Mouse (Mus musculus) heart, embryonic 16.5 days (tissue): Measurements from ENCODE around the gene Ube2q2. TPM values are rescaled to one million over a fixed set of nuclear protein-coding genes. Genes with fewer than 3 reads are reported as not detected.
"Not testable (repeated sequence)": the region's sequence is repeated elsewhere in the genome, so short reads cannot be mapped to it uniquely, and the experiment has no call there.

ENCODE experiments used
- ATAC-seq: fragments of 200-750 bp; cut with Nextera tagmentation; replicated peaks from 2 replicates; pipeline ENCODE4 v1.8.0; 2017; ENCODE audit warnings: moderate number of reproducible peaks; ENCODE audit not compliant: insufficient read depth, low FRiP score; ENCODE audit errors: extremely low read depth
- H3K27ac ChIP-seq: fragments of 300-500 bp; sonication (generic); 2 replicates; pipeline ENCODE4 v1.5.1; 2014; ENCODE audit warnings: mild to moderate bottlenecking, low read length, control low read depth, moderate library complexity
- H3K27me3 ChIP-seq: fragments of 300-500 bp; sonication (generic); 2 replicates; pipeline ENCODE4 v1.6.1; 2014; ENCODE audit warnings: low read length, mixed read lengths; ENCODE audit not compliant: control insufficient read depth, insufficient read depth
- H3K36me3 ChIP-seq: fragments of 300-500 bp; sonication (generic); 2 replicates; pipeline ENCODE4 v1.6.1; 2014; ENCODE audit not compliant: control insufficient read depth, insufficient read depth
- H3K4me1 ChIP-seq: fragments of 300-500 bp; sonication (generic); 2 replicates; pipeline ENCODE4 v1.6.1; 2014; ENCODE audit warnings: low read length, mixed read lengths; ENCODE audit not compliant: control insufficient read depth, insufficient read depth
- H3K4me2 ChIP-seq: fragments of 300-500 bp; sonication (generic); 2 replicates; pipeline ENCODE4 v1.6.1; 2014; ENCODE audit warnings: low read depth, mild to moderate bottlenecking, control low read depth, low read length
- H3K4me3 ChIP-seq: fragments of 300-500 bp; sonication (generic); 2 replicates; pipeline ENCODE4 v1.5.1; 2014; ENCODE audit warnings: mild to moderate bottlenecking, control low read depth, low read length
- H3K9ac ChIP-seq: fragments of 300-500 bp; sonication (generic); 2 replicates; pipeline ENCODE4 v1.6.1; 2014; ENCODE audit warnings: low read length, control low read depth
- H3K9me3 ChIP-seq: fragments of 300-500 bp; sonication (generic); replicated peaks from 2 replicates; pipeline ENCODE4 v1.6.1; 2016; ENCODE audit warnings: low read length; ENCODE audit not compliant: control insufficient read depth
- WGBS: fragments of 180-500 bp; shearing (Covaris S2); extraction: QIAGEN DNeasy Blood & Tissue Kit; methylation state at CpG from one replicate; pipeline ENCODE4 v1.1.7; 2014; 5-methylcytosine and 5-hydroxymethylcytosine counted together
- polyA plus RNA-seq: library from polyadenylated mRNA; unstranded; fragments of >200 nt; fragmentation: Nextera tagmentation; extraction: Ambion mirVana; gene quantifications from 2 replicates; pipeline ENCODE4 v1.2.1, GENCODE M21; 2015

Ube2q2 gene
- polyA plus RNA-seq, 1 experiment from 2014 or later, result 21.2 TPM

GRCm38 (mm10) chr9:55228149-55228548, 79.5 kb downstream of the Ube2q2 start:
- H3K36me3 ChIP-seq, result peaks cover 16% of the 10 kb centered on the region
- no peak overlapping the region for H3K9ac ChIP-seq
- ATAC-seq, result no peak
- WGBS, result 84% methylated on average over 4 of the region's 4 CpGs
- H3K27ac ChIP-seq, result no peak overlapping the region
- H3K4me3 ChIP-seq, result no peak overlapping the region
- H3K9me3 ChIP-seq, result no peaks in the 10 kb centered on the region
- H3K4me1 ChIP-seq, result no peaks in the 10 kb centered on the region
- no peak overlapping the region for H3K4me2 ChIP-seq
- no peaks in the 10 kb centered on the region for H3K27me3 ChIP-seq

GRCm38 (mm10) chr9:55229010-55229409, 80.4 kb downstream of the Ube2q2 start:
- 53% methylated on average over 10 of the region's 10 CpGs for WGBS

GRCm38 (mm10) chr9:55231544-55231943, 82.9 kb downstream of the Ube2q2 start:
- ATAC-seq, result no peak
- H3K9ac ChIP-seq, result no peak overlapping the region
- H3K4me3 ChIP-seq, result no peak overlapping the region
- H3K4me2 ChIP-seq, result no peak overlapping the region
- H3K4me1 ChIP-seq, result no peaks in the 10 kb centered on the region
- no peaks in the 10 kb centered on the region; the same call in 1 of the 2 replicates for H3K36me3 ChIP-seq
- H3K27ac ChIP-seq, result no peak overlapping the region
- no peaks in the 10 kb centered on the region for H3K9me3 ChIP-seq
- 59% methylated on average over 6 of the region's 6 CpGs for WGBS
- H3K27me3 ChIP-seq, result no peaks in the 10 kb centered on the region

More at GRCm38 (mm10) chr9:55229010-55229409, 80.4 kb downstream of the Ube2q2 start:
- no peak overlapping the region for H3K27ac ChIP-seq
- no peak overlapping the region for H3K9ac ChIP-seq
- no peaks in the 10 kb centered on the region for H3K27me3 ChIP-seq
- no peaks in the 10 kb centered on the region for H3K4me1 ChIP-seq
- no peak overlapping the region for H3K4me2 ChIP-seq
- no peaks in the 10 kb centered on the region for H3K9me3 ChIP-seq
- H3K36me3 ChIP-seq, result peaks cover 9% of the 10 kb centered on the region; the same call in 1 of the 2 replicates
- H3K4me3 ChIP-seq, result no peak overlapping the region
- no peak for ATAC-seq

- no peak overlapping the region for H3K27ac ChIP-seq
- H3K4me2 ChIP-seq, result no peak overlapping the region
- no peak overlapping the region for H3K4me3 ChIP-seq
- ATAC-seq, result no peak
- no peaks in the 10 kb centered on the region for H3K4me1 ChIP-seq
- H3K27me3 ChIP-seq, result no peaks in the 10 kb centered on the region
- WGBS, result 87% methylated on average over 5 of the region's 5 CpGs
- H3K36me3 ChIP-seq, result no peaks in the 10 kb centered on the region
- no peaks in the 10 kb centered on the region for H3K9me3 ChIP-seq
- no peak overlapping the region for H3K9ac ChIP-seq
Observed at GRCm38 (mm10) chr9:55232110-55232509, 83.5 kb downstream of the Ube2q2 start.

GRCm38 (mm10) chr9:55232586-55232985, 83.9 kb downstream of the Ube2q2 start:
- no peaks in the 10 kb centered on the region for H3K9me3 ChIP-seq
- H3K9ac ChIP-seq, result no peak overlapping the region
- 87% methylated on average over 7 of the region's 7 CpGs for WGBS
- no peak overlapping the region for H3K4me3 ChIP-seq
- H3K4me2 ChIP-seq, result no peak overlapping the region
- H3K27ac ChIP-seq, result no peak overlapping the region
- no peak for ATAC-seq
- H3K36me3 ChIP-seq, result no peaks in the 10 kb centered on the region
- H3K4me1 ChIP-seq, result no peaks in the 10 kb centered on the region
- H3K27me3 ChIP-seq, result no peaks in the 10 kb centered on the region

GRCm38 (mm10) chr9:55233076-55233475, 84.4 kb downstream of the Ube2q2 start:
- H3K9me3 ChIP-seq, H3K36me3 ChIP-seq, H3K27ac ChIP-seq, ATAC-seq, H3K4me3 ChIP-seq, H3K4me1 ChIP-seq, H3K27me3 ChIP-seq, H3K9ac ChIP-seq, H3K4me2 ChIP-seq: not testable (repeated sequence)
- WGBS, result 56% methylated on average over 11 of the region's 11 CpGs

- H3K4me3 ChIP-seq, result no peak overlapping the region
- H3K27ac ChIP-seq, result no peak overlapping the region
- H3K36me3 ChIP-seq, result no peaks in the 10 kb centered on the region
- H3K4me2 ChIP-seq, result no peak overlapping the region
- H3K9me3 ChIP-seq, result no peaks in the 10 kb centered on the region
- no peak for ATAC-seq
- H3K4me1 ChIP-seq, result no peaks in the 10 kb centered on the region
- H3K27me3 ChIP-seq, result no peaks in the 10 kb centered on the region; the same call in 1 of the 2 replicates
- H3K9ac ChIP-seq, result no peak overlapping the region
- 73% methylated on average over 13 of the region's 13 CpGs for WGBS
Observed at GRCm38 (mm10) chr9:55236235-55237165, 87.8 kb downstream of the Ube2q2 start.

GRCm38 (mm10) chr9:55240852-55241251, 92.2 kb downstream of the Ube2q2 start:
- no peak overlapping the region for H3K27ac ChIP-seq
- no peaks in the 10 kb centered on the region for H3K9me3 ChIP-seq
- H3K4me3 ChIP-seq, result no peak overlapping the region
- ATAC-seq, result no peak
- H3K36me3 ChIP-seq, result no peaks in the 10 kb centered on the region
- WGBS, result 68% methylated on average over 5 of the region's 5 CpGs
- H3K27me3 ChIP-seq, result no peaks in the 10 kb centered on the region; the same call in 1 of the 2 replicates
- no peaks in the 10 kb centered on the region for H3K4me1 ChIP-seq
- no peak overlapping the region for H3K9ac ChIP-seq
- no peak overlapping the region for H3K4me2 ChIP-seq
